Mouse (Mus musculus) CH12.LX (cell line): ENCODE data around the gene Prmt3.

Experiments
- CHD2 ChIP-seq: IDR thresholded peaks from 2 replicates; pipeline ENCODE4 v1.6.1; 2011; ENCODE audit warnings: low read length, improper control_type of control experiment
- CTCF ChIP-seq, 2 experiments: IDR thresholded peaks in 1 of 2; conservative IDR thresholded peaks in 1 of 2; 2 replicates each; pipeline ENCODE4 v1.5.1; 2011 to 2012; ENCODE audit warnings: low read depth in 2 of 2, low read length in 2 of 2, improper control_type of control experiment in 1 of 2, inconsistent platforms in 1 of 2, mild to moderate bottlenecking in 1 of 2, moderate library complexity in 1 of 2
- HCFC1 ChIP-seq: IDR thresholded peaks from 2 replicates; pipeline ENCODE4 v1.6.1; 2012; ENCODE audit warnings: low read depth, mild to moderate bottlenecking, inconsistent platforms, low read length, improper control_type of control experiment
- JUN ChIP-seq: IDR thresholded peaks from 2 replicates; pipeline ENCODE4 v1.6.1; 2011; ENCODE audit warnings: low read depth, mild to moderate bottlenecking, low read length, improper control_type of control experiment, moderate library complexity; ENCODE audit not compliant: insufficient read depth
- JUND ChIP-seq: conservative IDR thresholded peaks from 2 replicates; pipeline ENCODE4 v1.6.1; 2011; ENCODE audit warnings: low read depth, low read length, improper control_type of control experiment
- POLR2A ChIP-seq: IDR thresholded peaks from 2 replicates; pipeline ENCODE4 v1.6.1; 2011; ENCODE audit warnings: low read depth, mild to moderate bottlenecking, improper control_type of control experiment, low read length
- ZC3H11A ChIP-seq: IDR thresholded peaks from 2 replicates; pipeline ENCODE4 v1.6.1; 2012; ENCODE audit warnings: low read depth, mild to moderate bottlenecking, inconsistent platforms, low read length, improper control_type of control experiment

DNA sequence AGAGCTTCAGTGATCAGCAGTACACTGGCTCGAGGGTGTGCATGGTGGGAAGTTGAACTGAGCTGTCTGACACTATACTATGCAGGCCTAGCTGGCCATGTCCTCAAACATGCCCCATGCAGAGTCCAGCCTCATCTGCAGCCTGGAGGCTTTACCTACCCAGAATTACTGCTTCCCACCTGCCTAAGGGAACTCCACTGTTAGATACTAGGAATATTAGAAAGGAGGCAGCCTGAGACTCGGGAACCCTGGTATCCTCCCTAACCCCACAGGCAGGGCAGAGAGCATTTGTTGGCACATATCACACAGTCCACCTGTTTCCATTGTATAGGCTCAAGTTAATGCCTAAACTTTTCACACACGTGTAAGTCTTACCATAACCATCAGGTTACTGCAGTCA, 561 bp upstream of the Prmt3 start:
- TF ChIP-seq JUND: no peak
- no peak for TF ChIP-seq CHD2
- TF ChIP-seq POLR2A: no peak
- no peak for TF ChIP-seq CTCF (conservative IDR thresholded peaks at IDR 0.05 in 1 of 2, IDR thresholded peaks at IDR 0.05 in 1 of 2; ENCODE audit: low read depth in 2 of 2, low read length in 2 of 2)
- no peak for TF ChIP-seq ZC3H11A
- TF ChIP-seq JUN: no peak
- TF ChIP-seq HCFC1: no peak
